Mouse (Mus musculus) limb, embryonic 13.5 days (tissue): ENCODE results near the gene Adcy7. TPM values are rescaled to one million over a fixed set of nuclear protein-coding genes. Genes with fewer than 3 reads are reported as not detected.

Experiments
- ATAC-seq: fragments of 200-750 bp; cut with Nextera tagmentation; 2 replicates; pipeline ENCODE4 v1.8.0; 2017; ENCODE audit warnings: low read depth, moderate number of reproducible peaks, moderate TSS enrichment; ENCODE audit not compliant: low FRiP score
- H3K27ac ChIP-seq: fragments of 300-500 bp; sonication (generic); 2 replicates; pipeline ENCODE4 v1.5.1; 2015; ENCODE audit warnings: inconsistent platforms, mild to moderate bottlenecking, moderate library complexity
- H3K27me3 ChIP-seq: fragments of 300-500 bp; sonication (generic); 2 replicates; pipeline ENCODE4 v1.6.1; 2015; ENCODE audit warnings: mild to moderate bottlenecking, inconsistent platforms
- H3K36me3 ChIP-seq: fragments of 300-500 bp; sonication (generic); 2 replicates; pipeline ENCODE4 v1.6.1; 2015; ENCODE audit warnings: inconsistent platforms, mild to moderate bottlenecking, moderate library complexity
- H3K4me1 ChIP-seq: fragments of 300-500 bp; sonication (generic); 2 replicates; pipeline ENCODE4 v1.6.1; 2015; ENCODE audit warnings: inconsistent platforms
- H3K4me2 ChIP-seq: fragments of 300-500 bp; sonication (generic); replicated peaks from 2 replicates; pipeline ENCODE4 v1.6.1; 2015; ENCODE audit warnings: inconsistent platforms, mild to moderate bottlenecking, moderate library complexity
- H3K4me3 ChIP-seq: fragments of 300-500 bp; sonication (generic); 2 replicates; pipeline ENCODE4 v1.5.1; 2015; ENCODE audit warnings: moderate library complexity, mild to moderate bottlenecking, inconsistent platforms
- H3K9ac ChIP-seq: fragments of 300-500 bp; sonication (generic); 2 replicates; pipeline ENCODE4 v1.6.1; 2015; ENCODE audit warnings: mild to moderate bottlenecking, inconsistent platforms
- H3K9me3 ChIP-seq: fragments of 300-500 bp; sonication (generic); 2 replicates; pipeline ENCODE4 v1.6.1; 2016; ENCODE audit warnings: inconsistent platforms
- WGBS: fragments of 180-500 bp; shearing (Covaris S2); methylation state at CpG from one replicate; pipeline ENCODE4 v1.1.7; 2015; 5-methylcytosine and 5-hydroxymethylcytosine counted together
- polyA plus RNA-seq: library from polyadenylated mRNA; unstranded; fragments of >200 nt; fragmentation: Nextera tagmentation; extraction: Ambion mirVana; gene quantifications from 2 replicates; pipeline ENCODE4 v1.2.1, GENCODE M21; 2015

Adcy7 gene
- polyA plus RNA-seq, 1 experiment from 2014 or later: 5.1 TPM

DNA sequence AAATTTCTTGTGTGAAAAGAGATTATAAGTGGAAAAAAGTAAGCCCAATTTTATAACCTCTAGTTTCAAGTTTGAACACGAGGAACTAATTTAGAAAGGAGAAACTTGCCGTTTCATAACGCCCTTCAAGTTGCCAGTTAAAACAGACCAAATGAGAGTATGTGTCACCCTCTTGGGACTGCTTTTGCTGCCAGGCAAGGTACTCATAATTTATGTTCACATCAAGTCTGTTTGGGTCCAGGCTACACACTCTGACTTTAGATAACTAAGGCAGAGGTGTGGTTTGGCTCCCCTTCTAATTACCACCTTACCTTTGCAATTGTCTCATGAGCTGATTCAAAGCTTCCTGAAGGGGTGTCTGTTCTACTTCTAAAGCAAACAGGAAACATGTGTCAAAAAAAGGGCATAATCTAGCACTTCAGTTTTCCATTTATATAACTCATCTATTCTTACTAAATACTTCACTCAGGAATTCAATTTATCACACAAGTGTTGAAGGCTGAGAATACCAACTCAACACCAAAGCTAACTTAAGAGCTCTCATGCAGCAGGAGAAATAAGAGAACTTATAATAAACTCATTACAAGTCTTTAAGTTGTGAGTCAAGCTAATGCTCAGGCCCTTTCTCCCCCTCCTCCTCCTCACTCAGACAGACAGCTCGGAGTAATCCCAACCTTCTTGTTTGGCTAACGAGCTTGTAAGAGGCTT is 85.2 kb downstream of the Adcy7 start:
- no peak overlapping the region for H3K4me3 ChIP-seq
- 28% methylated on average over 5 of the region's 5 CpGs for WGBS
- H3K27ac ChIP-seq: no peak overlapping the region
- H3K9me3 ChIP-seq: 0 out of 2 replicates have a peak, but pooled peaks cover 5% of the 10 kb centered on the region
- H3K9ac ChIP-seq: no peak overlapping the region
- H3K4me2 ChIP-seq: no peak overlapping the region
- no peak for ATAC-seq
- peaks cover 68% of the 10 kb centered on the region for H3K36me3 ChIP-seq
- H3K4me1 ChIP-seq: peaks cover 35% of the 10 kb centered on the region
- no peaks in the 10 kb centered on the region for H3K27me3 ChIP-seq

DNA sequence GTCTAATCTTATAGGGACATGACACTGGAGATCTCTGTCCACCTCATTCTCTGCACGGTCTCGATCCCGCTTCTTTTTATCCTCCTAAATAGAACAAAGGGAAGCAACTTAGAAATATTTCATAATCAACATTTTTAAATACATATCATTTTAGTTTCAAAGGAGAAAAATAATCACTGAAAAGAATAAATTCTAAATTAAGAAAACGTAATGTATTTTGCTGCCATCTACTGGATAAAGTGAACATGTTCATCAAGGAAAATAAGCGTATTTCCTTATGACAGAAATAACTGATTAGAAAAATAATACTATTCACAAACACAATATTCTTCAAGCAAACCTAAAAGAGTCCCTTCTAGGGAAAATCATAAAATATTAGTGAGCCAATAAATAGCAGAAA is 85.7 kb downstream of the Adcy7 start:
- Histone ChIP-seq H3K27ac (no peak overlapping the region), H3K9ac (no peak overlapping the region), H3K4me2 (no peak overlapping the region), H3K4me3 (no peak overlapping the region), H3K9me3 (0 out of 2 replicates have a peak, but pooled peaks cover 5% of the 10 kb centered on the region), H3K27me3 (no peaks in the 10 kb centered on the region), H3K36me3 (peaks cover 62% of the 10 kb centered on the region), H3K4me1 (peaks cover 39% of the 10 kb centered on the region)
- 83% methylated on average over 5 of the region's 5 CpGs for WGBS
- ATAC-seq: no peak

DNA sequence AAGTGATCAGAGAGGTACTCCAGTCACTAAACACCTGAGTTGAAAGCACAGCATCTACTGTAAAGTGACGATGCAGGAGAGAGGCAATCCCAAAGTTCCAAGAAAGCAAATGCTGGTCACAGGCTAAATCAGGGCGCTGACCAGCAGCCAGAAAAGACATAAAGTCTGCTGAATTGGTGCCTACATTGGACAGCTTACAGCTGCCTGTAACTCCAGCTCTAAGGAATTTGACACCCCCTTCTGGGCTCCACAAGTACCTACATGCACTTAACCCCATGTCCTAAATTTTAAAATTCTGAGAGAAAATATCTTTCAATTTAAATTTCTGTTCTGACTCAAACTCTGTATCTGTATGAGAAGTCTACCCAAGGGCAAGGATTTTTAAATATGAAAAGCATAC is 87.8 kb downstream of the Adcy7 start:
- 70% methylated on average over 2 of the region's 2 CpGs for WGBS
- H3K9me3 ChIP-seq: 0 out of 2 replicates have a peak, but pooled peaks cover 5% of the 10 kb centered on the region
- H3K4me2 ChIP-seq: peak overlapping the region; percentile 93
- H3K36me3 ChIP-seq: peaks cover 44% of the 10 kb centered on the region
- H3K27ac ChIP-seq: no peak overlapping the region
- peaks cover 37% of the 10 kb centered on the region for H3K4me1 ChIP-seq
- H3K9ac ChIP-seq: no peak overlapping the region
- no peak for ATAC-seq
- no peaks in the 10 kb centered on the region for H3K27me3 ChIP-seq
- H3K4me3 ChIP-seq: peak overlapping the region; percentile 98

DNA sequence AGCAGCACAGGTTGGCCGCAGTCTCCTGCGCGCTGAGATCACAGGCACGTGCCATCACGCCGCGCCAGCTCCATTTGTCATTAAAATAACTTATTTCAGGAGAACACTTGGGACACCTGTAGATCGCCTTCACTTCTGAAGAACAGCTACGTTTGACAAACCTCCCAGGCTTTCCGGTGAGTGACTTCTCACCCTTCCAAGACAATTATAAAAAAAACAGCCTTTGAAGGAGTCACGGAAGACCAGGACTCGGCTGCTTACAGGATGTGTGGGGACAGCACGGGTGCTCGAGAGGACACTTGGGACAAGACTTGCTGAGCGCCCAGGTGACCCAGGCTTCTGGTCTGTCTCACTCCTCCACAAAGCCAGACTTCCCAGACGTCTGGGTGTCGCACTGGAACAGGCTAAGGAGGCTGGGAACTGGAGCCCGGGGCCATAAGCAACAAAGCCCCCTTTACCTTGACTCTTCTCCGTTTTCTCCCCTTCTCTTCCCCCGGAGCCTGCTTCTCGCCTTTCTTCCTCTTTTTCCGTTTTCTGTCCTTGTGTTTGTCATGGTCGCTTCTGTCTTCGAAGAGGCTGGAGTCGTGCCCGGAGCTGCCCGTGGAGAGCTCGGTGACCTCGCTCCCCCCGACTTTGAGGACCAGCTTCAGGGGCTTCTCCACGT is 89.0 kb downstream of the Adcy7 start:
- Histone ChIP-seq H3K27ac (peak overlapping the region; percentile 86), H3K4me1 (peaks cover 32% of the 10 kb centered on the region), H3K9me3 (0 out of 2 replicates have a peak, but pooled peaks cover 5% of the 10 kb centered on the region), H3K9ac (peak overlapping the region; percentile 98), H3K36me3 (peaks cover 31% of the 10 kb centered on the region), H3K27me3 (no peaks in the 10 kb centered on the region), H3K4me3 (peak overlapping the region; percentile 98), H3K4me2 (peak overlapping the region; percentile 93)
- 1% methylated on average over 31 of the region's 31 CpGs for WGBS
- no peak for ATAC-seq

DNA sequence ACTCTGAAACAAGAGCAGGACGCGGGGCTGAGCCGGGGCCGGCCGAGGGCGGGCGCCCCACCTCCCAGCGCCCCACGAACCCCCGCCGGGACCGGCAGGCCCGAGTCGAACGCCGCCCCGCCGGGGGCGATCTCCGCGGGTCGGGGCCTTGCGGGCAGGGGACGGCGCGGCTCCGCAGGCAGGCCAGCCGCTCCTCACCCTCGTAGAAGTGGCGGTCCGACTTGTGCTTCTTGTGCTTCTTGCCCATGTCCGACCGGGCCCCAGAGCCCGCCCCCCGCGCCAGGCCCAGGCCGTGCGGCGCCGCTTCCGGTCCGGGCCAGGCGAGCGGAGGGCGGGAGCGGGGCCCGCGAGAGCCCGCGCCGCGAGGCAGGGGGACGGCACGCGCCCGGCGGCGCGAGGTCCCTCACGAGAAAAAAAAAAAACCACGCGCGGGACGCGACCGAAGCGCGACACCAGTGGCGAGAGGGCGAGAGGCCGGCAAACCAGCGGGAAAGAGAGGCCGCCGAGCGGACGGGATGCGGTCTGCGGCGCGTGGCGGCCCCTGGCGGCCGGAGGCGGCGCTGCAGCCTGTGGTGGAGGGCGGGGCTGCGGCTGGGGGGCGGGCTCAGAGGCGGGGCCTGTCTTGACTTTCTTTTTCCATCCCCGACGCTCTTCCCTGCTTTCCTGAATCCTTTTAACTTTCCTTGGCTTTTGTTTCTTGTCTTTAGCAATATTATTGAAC is 89.7 kb downstream of the Adcy7 start, which contains the start of gene Brd7:
Brd7 (minus strand) TSS at position 487 of the 721 bp plus-strand sequence.
- under 1% methylated on average over 76 of the region's 91 CpGs for WGBS
- H3K4me1 ChIP-seq: peaks cover 32% of the 10 kb centered on the region
- peak within 1 kb of the TSS; percentile 86 for H3K27ac ChIP-seq
- H3K4me3 ChIP-seq: peak within 1 kb of the TSS; percentile 98
- peak within 1 kb of the TSS; percentile 93 for H3K4me2 ChIP-seq
- peak within 1 kb of the TSS; percentile 98 for H3K9ac ChIP-seq
- H3K36me3 ChIP-seq: peaks cover 25% of the 10 kb centered on the region
- H3K27me3 ChIP-seq: no peaks in the 10 kb centered on the region
- peak; percentile 87 for ATAC-seq
- H3K9me3 ChIP-seq: 0 out of 2 replicates have a peak, but pooled peaks cover 5% of the 10 kb centered on the region

DNA sequence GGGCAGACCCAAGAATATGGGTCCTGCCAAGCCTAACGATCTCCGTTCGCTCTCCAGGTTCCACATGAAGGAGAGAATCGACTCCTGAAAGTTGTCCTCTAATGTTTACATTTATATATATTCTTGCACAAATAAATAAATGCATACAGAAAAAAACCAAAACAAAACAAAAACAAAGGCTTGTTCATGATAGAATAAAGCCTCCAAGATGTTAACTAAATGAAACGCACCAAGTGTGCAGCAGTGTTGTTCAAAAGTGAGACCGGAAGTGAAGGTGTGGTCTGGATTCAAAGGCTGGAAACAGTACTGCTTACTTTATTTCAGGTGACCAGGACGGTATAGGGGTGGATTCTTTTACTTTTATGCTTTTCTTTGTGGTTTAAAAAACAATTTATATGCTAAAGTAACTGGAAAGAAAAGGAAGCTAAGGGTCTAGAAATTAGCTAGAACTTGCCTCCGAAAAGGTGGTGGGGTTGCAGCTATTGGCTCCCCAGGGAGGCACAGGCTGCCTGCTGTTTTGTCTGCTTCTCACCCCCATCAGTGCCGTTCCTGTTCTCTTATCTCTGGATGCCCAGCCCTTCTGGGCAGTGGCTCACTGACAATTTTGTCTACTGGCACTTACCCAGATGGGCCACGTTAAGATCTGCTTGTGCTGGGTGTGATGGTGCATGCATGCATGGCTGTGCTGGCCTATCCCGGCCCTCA is 90.4 kb downstream of the Adcy7 start:
- H3K9ac ChIP-seq: peak overlapping the region; percentile 98; the same call in 1 of the 2 replicates
- ATAC-seq: no peak
- H3K9me3 ChIP-seq: 0 out of 2 replicates have a peak, but pooled peaks cover 5% of the 10 kb centered on the region
- peak overlapping the region; percentile 57 for H3K4me2 ChIP-seq
- no peak overlapping the region for H3K27ac ChIP-seq
- H3K4me1 ChIP-seq: peaks cover 27% of the 10 kb centered on the region
- peaks cover 17% of the 10 kb centered on the region for H3K36me3 ChIP-seq
- peak overlapping the region; percentile 98 for H3K4me3 ChIP-seq
- no peaks in the 10 kb centered on the region for H3K27me3 ChIP-seq
- 35% methylated on average over 11 of the region's 11 CpGs for WGBS

DNA sequence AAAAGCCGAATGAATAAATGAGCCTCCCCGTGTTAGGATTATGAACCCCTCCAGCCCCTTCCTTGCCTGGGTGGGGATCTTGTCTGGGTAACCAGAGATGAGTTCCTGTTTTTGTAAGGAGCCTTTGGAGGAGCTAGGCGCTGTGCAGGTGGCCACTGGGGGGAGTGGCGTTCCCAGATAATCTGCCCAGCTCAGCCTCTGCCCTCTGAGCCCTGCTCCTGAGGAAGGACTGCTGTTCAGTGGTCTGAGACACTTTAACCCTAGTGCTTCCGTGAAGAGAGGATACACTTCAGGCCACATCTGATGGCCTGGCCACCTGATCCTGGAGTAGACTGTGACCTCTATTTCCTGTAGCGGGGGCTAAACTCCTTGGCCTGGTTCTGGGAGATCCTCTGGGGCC is 97.0 kb downstream of the Adcy7 start:
- H3K27ac ChIP-seq: no peak overlapping the region
- ATAC-seq: 0 out of 2 replicates have a peak, but pooled peaks have one; percentile 54
- H3K9me3 ChIP-seq: no peaks in the 10 kb centered on the region
- no peak overlapping the region for H3K4me3 ChIP-seq
- H3K9ac ChIP-seq: no peak overlapping the region
- H3K4me2 ChIP-seq: no peak overlapping the region
- no peaks in the 10 kb centered on the region for H3K27me3 ChIP-seq
- peaks cover 10% of the 10 kb centered on the region for H3K4me1 ChIP-seq
- H3K36me3 ChIP-seq: no peaks in the 10 kb centered on the region
- WGBS: 23% methylated on average over 6 of the region's 6 CpGs

DNA sequence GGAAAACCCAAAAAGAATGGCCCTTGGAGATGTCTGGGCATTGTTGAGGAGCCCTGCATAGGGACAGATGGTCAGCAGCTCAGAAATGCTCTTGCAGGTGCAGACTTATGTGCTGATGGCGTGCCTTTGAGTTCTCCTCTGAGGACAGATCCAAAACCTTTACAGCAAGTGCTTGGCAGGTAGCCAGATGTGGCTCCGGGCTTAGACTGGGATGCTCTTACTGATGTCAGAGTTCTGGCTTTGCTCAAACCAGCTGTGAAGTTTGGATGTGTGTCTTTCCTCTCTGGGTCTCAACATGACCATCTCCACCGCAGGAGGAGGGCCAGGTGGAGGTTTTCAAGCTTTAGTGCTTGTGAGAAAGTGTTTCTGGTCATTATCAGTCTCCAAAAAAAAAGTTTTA is 97.6 kb downstream of the Adcy7 start:
- H3K4me3 ChIP-seq: no peak overlapping the region
- peak; percentile 48 for ATAC-seq
- WGBS: 38% methylated on average over 3 of the region's 3 CpGs
- H3K9me3 ChIP-seq: no peaks in the 10 kb centered on the region
- H3K9ac ChIP-seq: no peak overlapping the region
- no peak overlapping the region for H3K27ac ChIP-seq
- no peak overlapping the region for H3K4me2 ChIP-seq
- H3K27me3 ChIP-seq: no peaks in the 10 kb centered on the region
- peaks cover 10% of the 10 kb centered on the region for H3K4me1 ChIP-seq
- no peaks in the 10 kb centered on the region for H3K36me3 ChIP-seq

DNA sequence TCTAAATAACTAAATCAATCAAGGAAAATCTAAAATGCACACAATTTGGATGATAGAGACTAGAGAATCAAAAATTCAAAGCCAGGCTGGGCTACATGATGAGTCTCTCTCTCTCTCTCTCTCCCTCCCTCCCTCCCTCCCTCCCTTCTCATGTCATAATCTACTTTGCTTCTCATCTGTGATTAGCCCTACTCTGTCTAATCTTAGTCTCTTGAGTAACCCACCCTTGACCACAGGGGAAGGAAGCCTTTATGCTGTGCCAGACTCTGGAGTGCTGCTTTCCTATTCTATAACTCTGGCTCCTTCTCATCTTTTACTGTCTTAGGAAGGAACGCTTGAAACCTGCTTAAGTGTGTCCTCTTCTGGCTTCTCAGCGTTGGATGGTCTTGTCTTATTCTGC is 99.3 kb downstream of the Adcy7 start:
- Histone ChIP-seq H3K9me3 (no peaks in the 10 kb centered on the region), H3K4me3 (no peak overlapping the region), H3K27ac (no peak overlapping the region), H3K4me2 (no peak overlapping the region), H3K4me1 (peaks cover 21% of the 10 kb centered on the region), H3K27me3 (0 out of 2 replicates have a peak, but pooled peaks cover 2% of the 10 kb centered on the region), H3K9ac (no peak overlapping the region), H3K36me3 (no peaks in the 10 kb centered on the region)
- no peak for ATAC-seq
- WGBS: 84% methylated on average over 2 of the region's 2 CpGs

DNA sequence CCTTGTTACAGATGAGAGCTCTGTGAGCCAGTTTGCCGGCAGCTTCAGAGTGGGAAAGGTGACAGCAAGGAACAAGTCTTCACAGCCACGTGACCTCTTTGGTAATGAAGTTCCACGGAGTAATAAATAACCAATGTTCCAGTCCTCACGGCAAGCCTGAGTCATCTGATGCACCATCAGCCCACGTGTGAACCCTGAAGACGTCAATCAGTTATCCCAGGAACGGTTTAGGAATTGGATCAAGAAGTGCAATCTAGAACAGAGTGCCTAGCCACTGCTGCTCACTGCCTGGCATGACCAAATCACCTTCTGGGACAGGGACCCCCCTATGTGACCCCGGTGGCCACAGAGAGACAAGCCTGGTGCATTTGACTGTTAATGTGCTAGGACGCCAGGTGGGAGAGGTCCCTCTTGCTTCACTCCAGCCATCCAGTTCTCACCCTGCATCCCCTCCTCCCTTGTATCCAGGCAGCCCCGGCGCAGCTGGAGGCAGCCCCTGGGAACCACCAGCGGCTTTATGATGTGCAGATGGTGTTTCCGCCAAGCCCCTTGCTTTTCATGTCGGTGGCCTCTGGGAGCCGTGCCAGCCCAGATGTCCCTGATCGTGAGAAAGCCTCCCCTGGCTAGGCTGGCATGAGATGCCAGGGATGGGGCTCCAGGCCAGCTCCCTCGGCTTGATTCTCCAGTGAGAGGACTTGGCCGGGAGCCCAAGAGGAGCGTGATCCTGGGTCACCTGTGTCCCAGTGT is 104.8 kb downstream of the Adcy7 start:
- Histone ChIP-seq H3K4me3 (no peak overlapping the region), H3K9me3 (peaks cover 9% of the 10 kb centered on the region; the same call in 1 of the 2 replicates), H3K27me3 (0 out of 2 replicates have a peak, but pooled peaks cover 2% of the 10 kb centered on the region), H3K27ac (no peak overlapping the region), H3K9ac (peak overlapping the region; percentile 26; the same call in 1 of the 2 replicates), H3K4me2 (peak overlapping the region; percentile 29; the same call in 1 of the 2 replicates), H3K36me3 (no peaks in the 10 kb centered on the region), H3K4me1 (peaks cover 27% of the 10 kb centered on the region)
- peak; percentile 63 for ATAC-seq
- WGBS: 29% methylated on average over 19 of the region's 19 CpGs
